Mouse (Mus musculus): Measurements from ENCODE around the gene Myl7. TPM values are rescaled to one million over a fixed set of nuclear protein-coding genes. Genes with fewer than 3 reads are reported as not detected.

Gene Myl7
- polyA plus RNA-seq, 2 experiments = 0.36 to 0.92 TPM

GRCm38 (mm10) chr11:5872707-5873106, 25.9 kb downstream of the Myl7 start:
- no peaks in the 10 kb centered on the region for H3K27me3 ChIP-seq (ENCODE audit: control insufficient read depth, insufficient read depth, low read length)
- no peak for TF ChIP-seq POLR2A (IDR thresholded peaks at IDR 0.05; ENCODE audit: borderline replicate concordance, extremely low read depth, insufficient read depth, insufficient read length)
- H3K9ac ChIP-seq (ENCODE audit: low read depth, low read length, severe bottlenecking) = no peak overlapping the region
- ATAC-seq (ENCODE audit: low FRiP score, low read depth) = no peak
- H3K9me3 ChIP-seq (ENCODE audit: control insufficient read depth, low read length) = no peaks in the 10 kb centered on the region
- WGBS = 96% methylated on average over 11 of the region's 11 CpGs
- no peak overlapping the region for H3K4me3 ChIP-seq (replicated peaks; ENCODE audit: low read length)
- peaks cover 9% of the 10 kb centered on the region for H3K4me1 ChIP-seq (ENCODE audit: control insufficient read depth, insufficient read depth, low read length)
- H3K4me2 ChIP-seq (replicated peaks; ENCODE audit: low read depth, low read length, severe bottlenecking) = no peak overlapping the region
- no peak overlapping the region for H3K27ac ChIP-seq (replicated peaks; ENCODE audit: low read depth, low read length)
- DNase-seq (ENCODE audit: low spot score) = no peak
- peaks cover 76% of the 10 kb centered on the region for H3K36me3 ChIP-seq (ENCODE audit: control insufficient read depth, insufficient read depth, low read length)

- Histone ChIP-seq H3K36me3 (ENCODE audit: control insufficient read depth, insufficient read depth, low read length) (peaks cover 69% of the 10 kb centered on the region), H3K9ac (ENCODE audit: low read depth, low read length, severe bottlenecking) (no peak overlapping the region), H3K4me2 (replicated peaks; ENCODE audit: low read depth, low read length, severe bottlenecking) (no peak overlapping the region), H3K27me3 (ENCODE audit: control insufficient read depth, insufficient read depth, low read length) (no peaks in the 10 kb centered on the region), H3K9me3 (ENCODE audit: control insufficient read depth, low read length) (no peaks in the 10 kb centered on the region), H3K4me3 (replicated peaks; ENCODE audit: low read length) (no peak overlapping the region), H3K4me1 (ENCODE audit: control insufficient read depth, insufficient read depth, low read length) (no peaks in the 10 kb centered on the region), H3K27ac (replicated peaks; ENCODE audit: low read depth, low read length) (no peak overlapping the region)
- TF ChIP-seq POLR2A (IDR thresholded peaks at IDR 0.05; ENCODE audit: borderline replicate concordance, extremely low read depth, insufficient read depth, insufficient read length) = no peak
- no peak for DNase-seq (ENCODE audit: low spot score)
- WGBS = 91% methylated on average over 16 of the region's 16 CpGs
- no peak for ATAC-seq (ENCODE audit: low FRiP score, low read depth)
These were observed 28.5 kb downstream of the Myl7 start for GRCm38 (mm10) chr11:5870069-5870468.

GRCm38 (mm10) chr11:5869331-5869730, 29.3 kb downstream of the Myl7 start:
- ATAC-seq (ENCODE audit: low FRiP score, low read depth) (no peak), DNase-seq (ENCODE audit: low spot score) (no peak)
- Histone ChIP-seq H3K36me3 (ENCODE audit: control insufficient read depth, insufficient read depth, low read length) (peaks cover 65% of the 10 kb centered on the region), H3K4me3 (replicated peaks; ENCODE audit: low read length) (no peak overlapping the region), H3K9ac (ENCODE audit: low read depth, low read length, severe bottlenecking) (no peak overlapping the region), H3K4me1 (ENCODE audit: control insufficient read depth, insufficient read depth, low read length) (no peaks in the 10 kb centered on the region), H3K27me3 (ENCODE audit: control insufficient read depth, insufficient read depth, low read length) (no peaks in the 10 kb centered on the region), H3K4me2 (replicated peaks; ENCODE audit: low read depth, low read length, severe bottlenecking) (no peak overlapping the region), H3K9me3 (ENCODE audit: control insufficient read depth, low read length) (no peaks in the 10 kb centered on the region), H3K27ac (replicated peaks; ENCODE audit: low read depth, low read length) (no peak overlapping the region)
- no peak for TF ChIP-seq POLR2A (IDR thresholded peaks at IDR 0.05; ENCODE audit: borderline replicate concordance, extremely low read depth, insufficient read depth, insufficient read length)
- 94% methylated on average over 16 of the region's 16 CpGs for WGBS

- Histone ChIP-seq H3K4me1 (ENCODE audit: control insufficient read depth, insufficient read depth, low read length) (no peaks in the 10 kb centered on the region), H3K27me3 (ENCODE audit: control insufficient read depth, insufficient read depth, low read length) (no peaks in the 10 kb centered on the region), H3K9ac (ENCODE audit: low read depth, low read length, severe bottlenecking) (no peak overlapping the region), H3K4me2 (replicated peaks; ENCODE audit: low read depth, low read length, severe bottlenecking) (no peak overlapping the region), H3K4me3 (replicated peaks; ENCODE audit: low read length) (no peak overlapping the region), H3K36me3 (ENCODE audit: control insufficient read depth, insufficient read depth, low read length) (peaks cover 55% of the 10 kb centered on the region), H3K27ac (replicated peaks; ENCODE audit: low read depth, low read length) (no peak overlapping the region), H3K9me3 (ENCODE audit: control insufficient read depth, low read length) (no peaks in the 10 kb centered on the region)
- 92% methylated on average over 12 of the region's 12 CpGs for WGBS
- DNase-seq (ENCODE audit: low spot score) (no peak), ATAC-seq (ENCODE audit: low FRiP score, low read depth) (no peak)
- no peak for TF ChIP-seq POLR2A (IDR thresholded peaks at IDR 0.05; ENCODE audit: borderline replicate concordance, extremely low read depth, insufficient read depth, insufficient read length)
These were observed 30.3 kb downstream of the Myl7 start for GRCm38 (mm10) chr11:5868324-5868723.

- no peak for ATAC-seq (ENCODE audit: low FRiP score, low read depth)
- no peaks in the 10 kb centered on the region for H3K9me3 ChIP-seq (ENCODE audit: control insufficient read depth, low read length)
- H3K4me1 ChIP-seq (ENCODE audit: control insufficient read depth, insufficient read depth, low read length) = peaks cover 5% of the 10 kb centered on the region; the same call in 1 of the 2 replicates
- 76% methylated on average over 2 of the region's 2 CpGs for WGBS
- no peak for TF ChIP-seq POLR2A (IDR thresholded peaks at IDR 0.05; ENCODE audit: borderline replicate concordance, extremely low read depth, insufficient read depth, insufficient read length)
- DNase-seq (ENCODE audit: low spot score) = no peak
- peaks cover 44% of the 10 kb centered on the region for H3K36me3 ChIP-seq (ENCODE audit: control insufficient read depth, insufficient read depth, low read length)
- no peaks in the 10 kb centered on the region for H3K27me3 ChIP-seq (ENCODE audit: control insufficient read depth, insufficient read depth, low read length)
- no peak overlapping the region for H3K4me2 ChIP-seq (replicated peaks; ENCODE audit: low read depth, low read length, severe bottlenecking)
- no peak overlapping the region for H3K9ac ChIP-seq (ENCODE audit: low read depth, low read length, severe bottlenecking)
- no peak overlapping the region for H3K27ac ChIP-seq (replicated peaks; ENCODE audit: low read depth, low read length)
- no peak overlapping the region for H3K4me3 ChIP-seq (replicated peaks; ENCODE audit: low read length)
These were observed 31.4 kb downstream of the Myl7 start for GRCm38 (mm10) chr11:5867196-5867595.

Measured in limb, embryonic 14.5 days (tissue).